Mouse (Mus musculus): ENCODE measurements at regions not wholly inside any gene's neighbourhood (a gene's known extent, or its start where the extent isn't known, plus 50 kb on each side); places are given as distances from the start of the nearest gene placed in this dataset.

- no peak for TF ChIP-seq POLR2A (IDR thresholded peaks at IDR 0.05; ENCODE audit: low read depth, low read length)
- no peak for TF ChIP-seq CTCF (IDR thresholded peaks at IDR 0.05; ENCODE audit: borderline replicate concordance, insufficient read depth, low read length)
These were observed 60.8 kb upstream of the Lhfpl2 start for GRCm38 (mm10) chr13:93996535-93997382.
